Mouse (Mus musculus): ENCODE measurements at regions not wholly inside any gene's neighbourhood (a gene's known extent, or its start where the extent isn't known, plus 50 kb on each side); places are given as distances from the start of the nearest gene placed in this dataset.
A peak's percentile ranks its signal among the peaks of the same experiment; 100 is the strongest.

DNA sequence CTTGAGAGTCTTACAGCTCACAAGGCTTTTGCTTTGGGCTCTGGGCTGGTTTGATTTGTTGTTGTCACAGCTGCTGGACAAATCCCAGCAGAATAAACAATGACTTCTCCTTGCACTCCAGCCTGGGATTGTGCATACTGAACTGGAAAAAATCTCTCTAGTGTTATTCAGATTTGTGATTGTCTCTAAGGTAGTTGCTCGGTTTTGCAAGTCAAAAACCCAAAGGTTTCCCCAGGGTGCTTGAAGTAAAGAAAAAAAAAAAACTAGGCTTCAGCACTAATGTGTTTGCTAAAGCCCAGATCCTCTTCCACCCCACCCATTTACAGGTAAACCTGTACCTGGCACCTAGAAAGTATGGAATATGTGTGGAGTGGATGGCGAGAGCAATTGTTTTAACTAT, 149.5 kb upstream of the Spef2 start:
- Histone ChIP-seq H3K36me3 (ENCODE audit: control insufficient read depth, insufficient read depth, low read length, poor library complexity, severe bottlenecking) (no peaks in the 10 kb centered on the region), H3K27me3 (ENCODE audit: control insufficient read depth, insufficient read depth, low read length, poor library complexity, severe bottlenecking) (no peaks in the 10 kb centered on the region)
- DNase-seq (ENCODE audit: low read depth, low spot score): no peak

DNA sequence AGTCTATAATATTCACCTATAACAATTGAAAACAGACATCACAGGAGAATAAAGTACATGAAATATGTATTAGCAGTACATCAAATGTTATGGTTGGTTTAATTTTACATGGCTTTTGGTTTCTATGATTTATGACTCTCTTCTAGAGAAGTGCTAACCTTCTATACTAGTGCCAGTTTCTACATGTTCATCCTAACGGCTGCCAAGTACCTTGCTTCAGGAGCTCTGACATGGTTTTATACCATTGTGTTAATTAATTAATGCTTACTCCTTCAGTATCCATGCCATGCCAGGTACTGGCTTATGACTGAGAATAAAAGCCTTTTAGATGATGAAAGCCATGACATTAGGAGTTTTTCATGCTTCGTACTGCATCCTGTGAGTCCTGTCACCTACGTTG, 144.5 kb upstream of the Spef2 start:
- no peaks in the 10 kb centered on the region for H3K36me3 ChIP-seq (ENCODE audit: control insufficient read depth, insufficient read depth, low read length, poor library complexity, severe bottlenecking)
- no peak for DNase-seq (ENCODE audit: low read depth, low spot score)
- H3K27me3 ChIP-seq (ENCODE audit: control insufficient read depth, insufficient read depth, low read length, poor library complexity, severe bottlenecking): no peaks in the 10 kb centered on the region

DNA sequence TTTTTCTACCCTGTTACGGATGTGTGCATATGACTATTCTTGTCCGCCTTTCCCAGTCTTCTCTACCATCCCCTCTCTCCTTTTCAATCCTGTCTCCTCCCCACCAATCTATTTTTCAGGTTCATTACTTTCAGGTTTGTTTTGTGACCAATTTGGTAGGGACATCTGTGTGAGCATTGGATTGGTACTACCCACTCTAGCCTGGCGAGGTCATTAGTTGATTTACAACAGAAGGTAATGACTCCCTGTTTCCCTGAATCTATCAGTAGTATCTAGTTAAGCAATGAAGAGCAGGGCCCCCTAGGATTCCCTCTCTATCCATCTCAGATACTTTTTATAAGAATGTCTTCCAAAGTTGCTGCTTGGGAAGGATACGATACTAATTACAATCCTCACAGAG, 143.5 kb upstream of the Spef2 start:
- Histone ChIP-seq H3K27me3 (ENCODE audit: control insufficient read depth, insufficient read depth, low read length, poor library complexity, severe bottlenecking) (no peaks in the 10 kb centered on the region), H3K36me3 (ENCODE audit: control insufficient read depth, insufficient read depth, low read length, poor library complexity, severe bottlenecking) (no peaks in the 10 kb centered on the region)
- no peak for DNase-seq (ENCODE audit: low read depth, low spot score)

DNA sequence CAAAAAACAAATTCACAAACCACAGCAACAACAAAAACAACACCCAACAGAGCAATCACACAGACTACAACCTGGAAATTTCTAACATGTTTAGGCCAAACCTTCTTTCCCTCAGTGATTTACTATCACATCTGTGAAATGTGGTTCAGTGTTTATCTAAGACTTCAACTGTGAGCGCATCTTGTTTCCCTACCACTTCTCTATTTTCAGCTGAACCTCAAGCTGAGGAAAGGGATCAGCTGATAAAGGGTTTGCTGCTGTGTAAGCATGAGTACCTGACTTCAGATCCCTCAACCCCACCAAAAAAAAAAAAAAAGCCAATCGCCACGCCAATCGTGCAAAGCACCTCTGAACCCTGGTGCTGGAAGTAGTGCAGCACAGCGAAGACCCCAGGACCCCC, 142.8 kb upstream of the Spef2 start:
- peak; percentile 3 for DNase-seq (ENCODE audit: low read depth, low spot score)
- H3K36me3 ChIP-seq (ENCODE audit: control insufficient read depth, insufficient read depth, low read length, poor library complexity, severe bottlenecking): no peaks in the 10 kb centered on the region

DNA sequence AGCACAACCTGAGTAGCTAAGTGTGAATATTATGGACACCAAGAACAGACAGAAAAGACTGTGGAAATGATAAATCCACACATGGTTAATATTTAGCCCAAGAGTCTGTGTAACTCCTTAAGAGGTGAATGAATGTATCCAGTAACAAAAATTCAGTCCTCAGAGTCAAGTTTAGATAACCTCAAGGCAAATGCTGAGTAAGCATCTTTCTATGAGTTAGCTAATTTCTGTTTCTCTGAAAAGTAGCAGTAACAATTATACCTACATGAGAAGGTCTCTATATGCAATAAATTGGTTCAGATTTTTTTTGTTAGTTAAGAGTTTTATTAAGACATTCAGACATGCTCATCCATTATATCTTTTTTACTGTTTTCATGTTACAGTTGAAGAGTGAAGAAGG, 127.1 kb upstream of the Spef2 start:
- DNase-seq (ENCODE audit: low read depth, low spot score): no peak
- Histone ChIP-seq H3K27me3 (ENCODE audit: control insufficient read depth, insufficient read depth, low read length, poor library complexity, severe bottlenecking) (no peaks in the 10 kb centered on the region), H3K36me3 (ENCODE audit: control insufficient read depth, insufficient read depth, low read length, poor library complexity, severe bottlenecking) (no peaks in the 10 kb centered on the region)

More for the DNA sequence above, 142.8 kb upstream of the Spef2 start:
- H3K27me3 ChIP-seq (ENCODE audit: control insufficient read depth, insufficient read depth, low read length, poor library complexity, severe bottlenecking): no peaks in the 10 kb centered on the region

- no peaks in the 10 kb centered on the region for H3K27me3 ChIP-seq (ENCODE audit: control insufficient read depth, insufficient read depth, low read length, poor library complexity, severe bottlenecking)
- peak; percentile 15 for DNase-seq (ENCODE audit: low read depth, low spot score)
- H3K36me3 ChIP-seq (ENCODE audit: control insufficient read depth, insufficient read depth, low read length, poor library complexity, severe bottlenecking): no peaks in the 10 kb centered on the region
These were observed 121.5 kb upstream of the Spef2 start for GRCm38 (mm10) chr15:9870126-9870525.

DNA sequence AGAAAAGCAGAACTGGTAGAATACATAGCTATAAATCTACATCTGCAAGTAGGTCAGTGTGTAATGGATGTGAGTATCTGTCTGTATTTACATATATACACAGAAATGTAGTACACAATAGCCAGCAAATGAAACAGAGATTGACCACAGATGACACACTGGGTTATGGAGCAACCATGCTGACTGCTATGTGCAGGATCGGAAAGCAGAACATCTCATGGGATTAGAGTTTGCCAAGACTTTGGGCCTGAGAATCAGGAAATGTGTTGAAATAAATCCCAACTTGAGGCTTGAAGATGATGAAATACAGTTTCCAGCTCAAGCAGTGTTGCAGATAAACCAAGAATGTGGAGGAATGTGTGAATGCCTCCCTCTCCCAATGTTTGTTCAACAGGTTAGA, 116.1 kb upstream of the Spef2 start:
- no peaks in the 10 kb centered on the region for H3K36me3 ChIP-seq (ENCODE audit: control insufficient read depth, insufficient read depth, low read length, poor library complexity, severe bottlenecking)
- no peaks in the 10 kb centered on the region for H3K27me3 ChIP-seq (ENCODE audit: control insufficient read depth, insufficient read depth, low read length, poor library complexity, severe bottlenecking)
- DNase-seq (ENCODE audit: low read depth, low spot score): no peak

DNA sequence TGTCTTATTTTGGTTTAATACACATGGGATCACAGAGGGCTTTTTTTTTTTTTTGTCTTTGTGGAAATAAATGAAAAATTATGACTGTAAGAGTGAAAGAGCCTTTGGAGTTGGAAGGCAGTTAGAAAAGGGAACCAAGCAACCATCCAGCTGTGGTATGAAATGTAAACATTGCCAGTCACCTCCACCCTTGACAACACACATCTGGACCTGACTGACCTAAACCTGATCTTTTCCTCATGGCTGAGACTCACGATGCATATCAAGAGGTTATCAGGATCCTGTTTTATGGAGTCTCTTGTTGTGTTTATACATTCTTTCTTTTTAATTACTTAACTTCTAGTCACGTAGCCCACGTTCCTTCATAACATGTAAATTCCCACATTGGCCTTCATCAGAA, 113.2 kb upstream of the Spef2 start:
- DNase-seq (ENCODE audit: low read depth, low spot score): peak; percentile 5
- Histone ChIP-seq H3K27me3 (ENCODE audit: control insufficient read depth, insufficient read depth, low read length, poor library complexity, severe bottlenecking) (no peaks in the 10 kb centered on the region), H3K36me3 (ENCODE audit: control insufficient read depth, insufficient read depth, low read length, poor library complexity, severe bottlenecking) (no peaks in the 10 kb centered on the region)

- no peak for DNase-seq (ENCODE audit: low read depth, low spot score)
- no peaks in the 10 kb centered on the region for H3K27me3 ChIP-seq (ENCODE audit: control insufficient read depth, insufficient read depth, low read length, poor library complexity, severe bottlenecking)
- no peaks in the 10 kb centered on the region for H3K36me3 ChIP-seq (ENCODE audit: control insufficient read depth, insufficient read depth, low read length, poor library complexity, severe bottlenecking)
These were observed 91.0 kb upstream of the Spef2 start for GRCm38 (mm10) chr15:9839681-9840080.

DNA sequence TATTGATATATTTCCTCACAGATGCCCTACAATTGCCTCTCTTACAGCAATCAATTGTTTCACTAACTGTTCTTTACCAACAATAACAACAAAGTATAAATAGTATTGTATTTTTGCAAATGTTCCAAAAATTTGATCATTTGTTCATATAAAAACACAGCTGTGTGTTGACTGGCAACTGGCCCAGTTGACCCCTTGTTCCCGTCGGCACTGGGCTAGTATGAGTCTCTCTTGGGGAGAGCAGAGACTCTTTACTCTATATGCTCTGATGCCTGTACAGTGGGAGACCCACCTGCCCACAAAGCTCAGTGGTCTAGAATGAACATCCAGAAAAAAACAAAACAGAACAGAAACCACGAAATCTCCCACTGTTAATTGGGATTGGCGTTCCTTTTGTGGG, 86.4 kb upstream of the Spef2 start:
- no peaks in the 10 kb centered on the region for H3K36me3 ChIP-seq (ENCODE audit: control insufficient read depth, insufficient read depth, low read length, poor library complexity, severe bottlenecking)
- DNase-seq (ENCODE audit: low read depth, low spot score): no peak
- no peaks in the 10 kb centered on the region for H3K27me3 ChIP-seq (ENCODE audit: control insufficient read depth, insufficient read depth, low read length, poor library complexity, severe bottlenecking)

DNA sequence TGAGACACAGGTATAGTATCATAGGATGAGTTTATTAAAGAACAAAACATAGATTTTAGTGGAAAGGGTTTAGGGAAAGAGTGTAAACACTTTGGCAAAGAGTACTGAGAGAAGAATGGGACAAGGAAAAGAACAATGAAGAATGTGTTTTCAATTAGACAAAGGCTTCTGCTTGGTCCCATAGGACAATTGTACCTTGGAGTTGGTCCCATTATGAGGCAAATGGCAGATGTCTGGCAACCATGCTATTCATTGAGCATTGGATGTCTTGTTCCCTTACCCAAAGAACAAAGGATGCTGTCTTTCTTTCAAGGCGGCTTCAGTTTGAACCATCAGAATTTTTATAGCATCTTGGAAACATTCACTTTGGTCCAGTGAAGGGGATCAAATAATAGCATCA, 55.8 kb upstream of the Spef2 start:
- DNase-seq (ENCODE audit: low read depth, low spot score): no peak
- Histone ChIP-seq H3K27me3 (ENCODE audit: control insufficient read depth, insufficient read depth, low read length, poor library complexity, severe bottlenecking) (no peaks in the 10 kb centered on the region), H3K36me3 (ENCODE audit: control insufficient read depth, insufficient read depth, low read length, poor library complexity, severe bottlenecking) (no peaks in the 10 kb centered on the region)
